Mouse (Mus musculus) lung, embryonic 14.5 days (tissue): Measurements from ENCODE around the gene Cnih2. TPM values are rescaled to one million over a fixed set of nuclear protein-coding genes. Genes with fewer than 3 reads are reported as not detected.

ENCODE experiments used
- ATAC-seq: fragments of 200-750 bp; cut with Nextera tagmentation; 2 replicates; pipeline ENCODE4 v1.8.0; 2017; ENCODE audit warnings: mild to moderate bottlenecking, moderate TSS enrichment, moderate library complexity; ENCODE audit not compliant: insufficient read depth
- DNase-seq: peaks from one replicate; pipeline ENCODE4 v3.0.0-alpha.2; 2015
- H3K27ac ChIP-seq: fragments of 300-500 bp; sonication (generic); 2 replicates; pipeline ENCODE4 v1.5.1; 2014; ENCODE audit warnings: low read depth, mild to moderate bottlenecking, moderate library complexity
- H3K27me3 ChIP-seq: fragments of 300-500 bp; sonication (generic); 2 replicates; pipeline ENCODE4 v1.6.1; 2014; ENCODE audit warnings: low read length, control low read depth; ENCODE audit not compliant: insufficient read depth
- H3K36me3 ChIP-seq: fragments of 300-500 bp; sonication (generic); 2 replicates; pipeline ENCODE4 v1.6.1; 2014; ENCODE audit warnings: control low read depth; ENCODE audit not compliant: insufficient read depth
- H3K4me1 ChIP-seq: fragments of 300-500 bp; sonication (generic); 2 replicates; pipeline ENCODE4 v1.6.1; 2014; ENCODE audit warnings: antibody characterized with exemption, control low read depth; ENCODE audit not compliant: insufficient read depth
- H3K4me2 ChIP-seq: fragments of 300-500 bp; sonication (generic); 2 replicates; pipeline ENCODE4 v1.6.1; 2014; ENCODE audit warnings: mild to moderate bottlenecking
- H3K4me3 ChIP-seq: fragments of 300-500 bp; sonication (generic); 2 replicates; pipeline ENCODE4 v1.5.1; 2014; ENCODE audit warnings: low read depth, low read length
- H3K9ac ChIP-seq: fragments of 300-500 bp; sonication (generic); 2 replicates; pipeline ENCODE4 v1.6.1; 2014
- H3K9me3 ChIP-seq: fragments of 300-500 bp; sonication (generic); 2 replicates; pipeline ENCODE4 v1.6.1; 2016; ENCODE audit warnings: low read depth, low read length, control low read depth
- CTCF ChIP-seq: IDR thresholded peaks from 2 replicates; pipeline ENCODE4 v1.5.1; 2016; ENCODE audit warnings: antibody characterized with exemption, low read depth
- WGBS: fragments of 180-500 bp; shearing (Covaris S2); extraction: QIAGEN DNeasy Blood & Tissue Kit; methylation state at CpG from one replicate; pipeline ENCODE4 v1.1.7; 2014; 5-methylcytosine and 5-hydroxymethylcytosine counted together
- polyA plus RNA-seq: library from polyadenylated mRNA; unstranded; fragments of >200 nt; fragmentation: Nextera tagmentation; extraction: Ambion mirVana; gene quantifications from 2 replicates; pipeline ENCODE4 v1.2.1, GENCODE M21; 2014

Gene Cnih2
- polyA plus RNA-seq, 1 experiment from 2014 or later: 14.8 TPM

GRCm38 (mm10) chr19:5052166-5052822, 46.0 kb downstream of the Cnih2 start:
- Histone ChIP-seq H3K4me2 (peak overlapping the region; percentile 56; the same call in 1 of the 2 replicates), H3K9ac (no peak overlapping the region), H3K27me3 (peaks cover 19% of the 10 kb centered on the region), H3K4me1 (0 out of 2 replicates have a peak, but pooled peaks cover 5% of the 10 kb centered on the region), H3K4me3 (peak overlapping the region; percentile 4; the same call in 1 of the 2 replicates), H3K36me3 (peaks cover 22% of the 10 kb centered on the region), H3K9me3 (no peaks in the 10 kb centered on the region), H3K27ac (no peak overlapping the region)
- TF ChIP-seq CTCF: no peak
- DNase-seq (no peak), ATAC-seq (no peak)
- WGBS: 32% methylated on average over 25 of the region's 25 CpGs

- Histone ChIP-seq H3K36me3 (peaks cover 30% of the 10 kb centered on the region), H3K4me3 (peak overlapping the region; percentile 31), H3K9me3 (no peaks in the 10 kb centered on the region), H3K4me1 (no peaks in the 10 kb centered on the region), H3K27ac (peak overlapping the region; percentile 46; the same call in 1 of the 2 replicates), H3K27me3 (peaks cover 19% of the 10 kb centered on the region), H3K9ac (peak overlapping the region; percentile 9; the same call in 1 of the 2 replicates), H3K4me2 (peak overlapping the region; percentile 56)
- 63% methylated on average over 3 of the region's 3 CpGs for WGBS
- no peak for TF ChIP-seq CTCF
- no peak for DNase-seq
- ATAC-seq: no peak
Measured at GRCm38 (mm10) chr19:5051515-5051914, 46.8 kb downstream of the Cnih2 start.

GRCm38 (mm10) chr19:5051031-5051430, 47.3 kb downstream of the Cnih2 start:
- Histone ChIP-seq H3K36me3 (peaks cover 35% of the 10 kb centered on the region), H3K9ac (peak overlapping the region; percentile 48; the same call in 1 of the 2 replicates), H3K4me3 (peak overlapping the region; percentile 31), H3K9me3 (no peaks in the 10 kb centered on the region), H3K27ac (peak overlapping the region; percentile 46; the same call in 1 of the 2 replicates), H3K4me2 (peak overlapping the region; percentile 56), H3K27me3 (peaks cover 19% of the 10 kb centered on the region), H3K4me1 (no peaks in the 10 kb centered on the region)
- peak; percentile 44; the same call in 1 of the 2 replicates for ATAC-seq
- TF ChIP-seq CTCF: no peak
- whole genome bisulfite sequencing: 6% methylated on average over 17 of the region's 17 CpGs
- DNase-seq: peak; percentile 44

GRCm38 (mm10) chr19:5050047-5050905, 48.0 kb downstream of the Cnih2 start, which contains the start of gene Rin1:
Rin1 (plus strand) TSS chr19:5050481.
- Histone ChIP-seq H3K9ac (peak within 1 kb of the TSS; percentile 48; the same call in 1 of the 2 replicates), H3K4me1 (no peaks in the 10 kb centered on the region), H3K36me3 (peaks cover 41% of the 10 kb centered on the region), H3K4me2 (peak within 1 kb of the TSS; percentile 56), H3K4me3 (peak within 1 kb of the TSS; percentile 31), H3K27ac (peak within 1 kb of the TSS; percentile 46; the same call in 1 of the 2 replicates), H3K27me3 (peaks cover 19% of the 10 kb centered on the region), H3K9me3 (no peaks in the 10 kb centered on the region)
- peak; percentile 69 for ATAC-seq
- peak; percentile 54 for TF ChIP-seq CTCF
- WGBS: 16% methylated on average over 14 of the region's 14 CpGs
- DNase-seq: peak; percentile 77

GRCm38 (mm10) chr19:5049325-5049724, 49.0 kb downstream of the Cnih2 start:
- no peak for ATAC-seq
- H3K9me3 ChIP-seq: no peaks in the 10 kb centered on the region
- WGBS: 79% methylated on average over 6 of the region's 6 CpGs
- no peak for TF ChIP-seq CTCF
- H3K36me3 ChIP-seq: peaks cover 41% of the 10 kb centered on the region
- H3K27ac ChIP-seq: no peak overlapping the region
- H3K4me1 ChIP-seq: no peaks in the 10 kb centered on the region
- no peak overlapping the region for H3K9ac ChIP-seq
- H3K27me3 ChIP-seq: peaks cover 19% of the 10 kb centered on the region
- H3K4me2 ChIP-seq: no peak overlapping the region
- no peak for DNase-seq
- H3K4me3 ChIP-seq: no peak overlapping the region

- H3K9me3 ChIP-seq: no peaks in the 10 kb centered on the region
- peaks cover 43% of the 10 kb centered on the region for H3K36me3 ChIP-seq
- H3K4me1 ChIP-seq: no peaks in the 10 kb centered on the region
- H3K27me3 ChIP-seq: peaks cover 19% of the 10 kb centered on the region
- no peak overlapping the region for H3K9ac ChIP-seq
- no peak for ATAC-seq
- DNase-seq: no peak
- H3K4me2 ChIP-seq: no peak overlapping the region
- H3K4me3 ChIP-seq: no peak overlapping the region
- TF ChIP-seq CTCF: no peak
- no peak overlapping the region for H3K27ac ChIP-seq
- WGBS: 78% methylated on average over 14 of the region's 14 CpGs
Measured at GRCm38 (mm10) chr19:5048138-5049056, 49.9 kb downstream of the Cnih2 start.
